Mouse (Mus musculus) CH12.LX (cell line): ENCODE measurements at regions not wholly inside any gene's neighbourhood (a gene's known extent, or its start where the extent isn't known, plus 50 kb on each side); places are given as distances from the start of the nearest gene placed in this dataset.

Source experiments
- DNase-seq: peaks from one replicate; pipeline ENCODE4 v3.0.0-alpha.2; 2013; ENCODE audit errors: extremely low read depth
- H3K27ac ChIP-seq: 2 replicates; pipeline ENCODE4 v1.5.1; 2012; ENCODE audit warnings: low read depth, mild to moderate bottlenecking, control low read depth, moderate library complexity; ENCODE audit not compliant: insufficient read depth
- H3K27me3 ChIP-seq: replicated peaks from 2 replicates; pipeline ENCODE3; 2012; ENCODE audit warnings: inconsistent platforms
- H3K36me3 ChIP-seq, 2 experiments: replicated peaks in 1 of 2; 2 replicates each; pipeline versions ENCODE3 to v1.6.1; 2012; ENCODE audit warnings: inconsistent platforms in 1 of 2, low read length in 1 of 2, mild to moderate bottlenecking in 1 of 2, mixed read lengths in 1 of 2, moderate library complexity in 1 of 2; ENCODE audit not compliant: control insufficient read depth in 1 of 2, insufficient read depth in 1 of 2
- H3K4me1 ChIP-seq, 2 experiments: 2 replicates each; pipeline ENCODE4 v1.6.1; 2012; ENCODE audit warnings: inconsistent platforms in 1 of 2, moderate library complexity in 1 of 2; ENCODE audit not compliant: insufficient read depth in 2 of 2, control insufficient read depth in 1 of 2
- H3K4me2 ChIP-seq: 2 replicates; pipeline ENCODE4 v1.6.1; 2012; ENCODE audit warnings: low read depth, mild to moderate bottlenecking, control low read depth; ENCODE audit not compliant: poor library complexity, insufficient read depth, severe bottlenecking
- H3K4me3 ChIP-seq, 3 experiments: fragments of 150-350 bp in 1 of 3; sonication (generic) in 1 of 3; replicated peaks in 1 of 3; 2 replicates each; pipeline versions ENCODE3 to v1.5.1; 2011 to 2012; ENCODE audit warnings: low read depth in 2 of 3, low read length in 2 of 3, mild to moderate bottlenecking in 2 of 3, moderate library complexity in 2 of 3, control low read depth in 1 of 3, improper control_type of control experiment in 1 of 3, inconsistent platforms in 1 of 3, mixed read lengths in 1 of 3; ENCODE audit not compliant: poor library complexity in 1 of 3
- H3K79me2 ChIP-seq: replicated peaks from 2 replicates; pipeline ENCODE4 v1.6.1; 2012; ENCODE audit warnings: mild to moderate bottlenecking, moderate library complexity; ENCODE audit not compliant: control insufficient read depth, poor library complexity, insufficient read depth, severe bottlenecking; ENCODE audit errors: extremely low read depth
- H3K9ac ChIP-seq: 2 replicates; pipeline ENCODE4 v1.6.1; 2012; ENCODE audit warnings: low read depth, mild to moderate bottlenecking, control low read depth, moderate library complexity; ENCODE audit not compliant: insufficient read depth
- H3K9me3 ChIP-seq: replicated peaks from 2 replicates; pipeline ENCODE3; 2012; ENCODE audit warnings: low read length, inconsistent platforms, mixed read lengths
- BHLHE40 ChIP-seq: IDR thresholded peaks from 2 replicates; pipeline ENCODE4 v1.6.1; 2011; ENCODE audit warnings: mild to moderate bottlenecking, low read depth, low read length, improper control_type of control experiment
- CTCF ChIP-seq, 2 experiments: IDR thresholded peaks in 1 of 2; conservative IDR thresholded peaks in 1 of 2; 2 replicates each; pipeline ENCODE4 v1.5.1; 2011 to 2012; ENCODE audit warnings: low read depth in 2 of 2, low read length in 2 of 2, improper control_type of control experiment in 1 of 2, inconsistent platforms in 1 of 2, mild to moderate bottlenecking in 1 of 2, moderate library complexity in 1 of 2
- ELF1 ChIP-seq: IDR thresholded peaks from 2 replicates; pipeline ENCODE4 v1.6.1; 2014; ENCODE audit warnings: low read depth, mild to moderate bottlenecking, inconsistent platforms, low read length, improper control_type of control experiment
- EP300 ChIP-seq: IDR thresholded peaks from 2 replicates; pipeline ENCODE4 v1.6.1; 2011; ENCODE audit warnings: low read length, improper control_type of control experiment
- ETS1 ChIP-seq: conservative IDR thresholded peaks from 2 replicates; pipeline ENCODE4 v1.6.1; 2012; ENCODE audit warnings: low read depth, mild to moderate bottlenecking, inconsistent platforms, low read length, improper control_type of control experiment, moderate library complexity
- HCFC1 ChIP-seq: IDR thresholded peaks from 2 replicates; pipeline ENCODE4 v1.6.1; 2012; ENCODE audit warnings: low read depth, mild to moderate bottlenecking, inconsistent platforms, low read length, improper control_type of control experiment
- JUND ChIP-seq: conservative IDR thresholded peaks from 2 replicates; pipeline ENCODE4 v1.6.1; 2011; ENCODE audit warnings: low read depth, low read length, improper control_type of control experiment
- KAT2A ChIP-seq: IDR thresholded peaks from 2 replicates; pipeline ENCODE4 v1.6.1; 2012; ENCODE audit warnings: low read length, improper control_type of control experiment, inconsistent platforms; ENCODE audit not compliant: insufficient replicate concordance
- MAX ChIP-seq: IDR thresholded peaks from 2 replicates; pipeline ENCODE4 v1.6.1; 2011; ENCODE audit warnings: low read length, improper control_type of control experiment
- MYC ChIP-seq: IDR thresholded peaks from 2 replicates; pipeline ENCODE4 v1.6.1; 2011; ENCODE audit warnings: low read depth, mild to moderate bottlenecking, improper control_type of control experiment, low read length
- NELFE ChIP-seq: IDR thresholded peaks from 2 replicates; pipeline ENCODE4 v1.6.1; 2011; ENCODE audit warnings: low read depth, low read length, improper control_type of control experiment
- PAX5 ChIP-seq: IDR thresholded peaks from 2 replicates; pipeline ENCODE4 v1.6.1; 2012; ENCODE audit warnings: low read length, inconsistent platforms, mixed read lengths
- POLR2A ChIP-seq: IDR thresholded peaks from 2 replicates; pipeline ENCODE4 v1.6.1; 2011; ENCODE audit warnings: low read depth, mild to moderate bottlenecking, improper control_type of control experiment, low read length
- POLR2AphosphoS2 ChIP-seq: IDR thresholded peaks from 2 replicates; pipeline ENCODE4 v1.6.1; 2011; ENCODE audit warnings: low read depth, low read length, improper control_type of control experiment
- TCF12 ChIP-seq: IDR thresholded peaks from 2 replicates; pipeline ENCODE4 v1.6.1; 2014; ENCODE audit warnings: low read depth, mild to moderate bottlenecking, inconsistent platforms, low read length, improper control_type of control experiment
- UBTF ChIP-seq: IDR thresholded peaks from 2 replicates; pipeline ENCODE4 v1.6.1; 2012; ENCODE audit warnings: low read depth, mild to moderate bottlenecking, inconsistent platforms, low read length, improper control_type of control experiment, moderate library complexity
- USF2 ChIP-seq: conservative IDR thresholded peaks from 2 replicates; pipeline ENCODE4 v1.6.1; 2011; ENCODE audit warnings: low read depth, low read length, improper control_type of control experiment
- ZKSCAN1 ChIP-seq: IDR thresholded peaks from 2 replicates; pipeline ENCODE4 v1.6.1; 2012; ENCODE audit warnings: low read depth, inconsistent platforms, low read length, improper control_type of control experiment, borderline replicate concordance
- ZMIZ1 ChIP-seq: IDR thresholded peaks from 2 replicates; pipeline ENCODE4 v1.6.1; 2012; ENCODE audit warnings: low read depth, mild to moderate bottlenecking, inconsistent platforms, low read length, improper control_type of control experiment
- dilution Hi-C: fragments of 300-500 bp; cut with MboI; formaldehyde crosslinking; loops from 2 replicates; pipeline ENCODE4 v1.14.3; 2020; ENCODE audit warnings: low sequenced_read_pairs; ENCODE audit not compliant: extremely low pct_unique_long_range_greater_than_20kb, extremely low pct_ligation_motif_present
- in situ Hi-C: fragments of 300-500 bp; cut with MboI; formaldehyde crosslinking; loops from 3 replicates; pipeline ENCODE4 v1.14.3; 2019; ENCODE audit warnings: low sequenced_read_pairs, low pct_ligation_motif_present, low pct_unique_long_range_greater_than_20kb, mixed read lengths

- no peaks in the 10 kb centered on the region for H3K79me2 ChIP-seq
- in situ Hi-C loops, result no loop called here
- dilution Hi-C loops, result no loop called here
- no peak overlapping the region for H3K27ac ChIP-seq
- no peaks in the 10 kb centered on the region for H3K36me3 ChIP-seq
- no peak overlapping the region for H3K4me3 ChIP-seq
- no peaks in the 10 kb centered on the region for H3K4me1 ChIP-seq
- TF ChIP-seq JUND (no peak), ETS1 (no peak), POLR2A (no peak), CTCF (conservative IDR thresholded peaks at IDR 0.05 in 1 of 2, IDR thresholded peaks at IDR 0.05 in 1 of 2; ENCODE audit: low read depth in 2 of 2, low read length in 2 of 2) (no peak), USF2 (no peak), ZMIZ1 (no peak), UBTF (no peak), POLR2AphosphoS2 (no peak)
- DNase-seq, result no peak
- no peak overlapping the region for H3K9ac ChIP-seq
- H3K27me3 ChIP-seq, result no peaks in the 10 kb centered on the region
- peaks cover 8% of the 10 kb centered on the region for H3K9me3 ChIP-seq
- no peak overlapping the region for H3K4me2 ChIP-seq
Measured at GRCm38 (mm10) chr12:16358831-16359230, 251.9 kb downstream of the Lpin1 start.

GRCm38 (mm10) chr12:16354711-16355110 is 256.1 kb downstream of the Lpin1 start:
- TF ChIP-seq MAX, result no peak
- no peak for TF ChIP-seq MYC
- no peak for TF ChIP-seq ETS1
- TF ChIP-seq EP300, result no peak
- no peak for TF ChIP-seq HCFC1
- no peak for TF ChIP-seq ELF1
- no peak for TF ChIP-seq PAX5
- no peak for TF ChIP-seq ZKSCAN1
- no peak for TF ChIP-seq TCF12
- TF ChIP-seq, all 38 proteins: peak for 0
- in situ Hi-C loops (no loop called here), dilution Hi-C loops (no loop called here)
- DNase-seq, result no peak
- Histone ChIP-seq H3K9me3 (no peaks in the 10 kb centered on the region), H3K27ac (no peak overlapping the region), H3K4me2 (no peak overlapping the region), H3K27me3 (no peaks in the 10 kb centered on the region), H3K79me2 (no peaks in the 10 kb centered on the region), H3K4me1 (peaks cover 0 to 15% of the 10 kb centered on the region in 2 experiments; a peak in 3 of 4 replicates), H3K36me3 (no peaks in the 10 kb centered on the region), H3K9ac (no peak overlapping the region), H3K4me3 (no peak overlapping the region)

- H3K4me1 ChIP-seq, result peaks cover 0 to 15% of the 10 kb centered on the region in 2 experiments; a peak in 3 of 4 replicates
- no peaks in the 10 kb centered on the region for H3K79me2 ChIP-seq
- H3K27ac ChIP-seq, result no peak overlapping the region
- H3K9ac ChIP-seq, result no peak overlapping the region
- peak; percentile 14 for DNase-seq
- H3K36me3 ChIP-seq, result no peaks in the 10 kb centered on the region
- TF ChIP-seq BHLHE40, result peak; percentile 19; the same call in 1 of the 2 replicates
- no peak for TF ChIP-seq UBTF
- no peak for TF ChIP-seq ZMIZ1
- no peak for TF ChIP-seq KAT2A
- no peak for TF ChIP-seq NELFE
- H3K4me3 ChIP-seq, result no peak overlapping the region
- H3K9me3 ChIP-seq, result no peaks in the 10 kb centered on the region
- no peaks in the 10 kb centered on the region for H3K27me3 ChIP-seq
- no peak overlapping the region for H3K4me2 ChIP-seq
- dilution Hi-C loops, result no loop called here
- in situ Hi-C loops, result no loop called here
Measured at GRCm38 (mm10) chr12:16351751-16352150, 259.0 kb downstream of the Lpin1 start.
